Mouse (Mus musculus) cerebellum, postnatal 25 days (tissue): ENCODE results near the gene Ssr4.

Experiments used
- DNase-seq, 2 experiments: peaks; one replicate each; pipeline ENCODE4 v3.0.0; 2021; ENCODE audit warnings: mixed read lengths in 2 of 2

The Ssr4 gene

GRCm38 (mm10) chrX:73816596-73817314, 29.9 kb downstream of the Ssr4 start:
- no peak for DNase-seq

DNA sequence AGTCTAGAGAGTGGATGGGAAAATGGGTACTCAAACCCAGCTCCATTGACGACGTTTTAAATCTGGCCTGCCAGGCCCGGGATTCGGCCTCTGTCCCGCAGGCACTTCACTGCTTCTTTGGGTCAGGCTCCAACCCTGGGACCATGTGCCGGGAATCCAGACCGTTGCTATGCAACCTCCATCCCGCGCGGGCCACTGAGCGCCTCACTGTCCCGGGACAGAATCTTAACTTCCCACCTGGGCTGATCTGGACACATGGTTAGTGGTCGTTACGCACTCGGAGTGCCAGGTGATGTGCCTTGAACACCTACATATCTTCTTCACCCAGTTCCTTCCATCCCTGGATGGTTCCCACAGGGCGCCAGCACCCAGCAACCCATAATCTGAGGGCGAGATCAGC, 36.9 kb downstream of the Ssr4 start:
- DNase-seq, result peak; percentile 35 to 37

- peak; percentile 78 to 90 for DNase-seq
Observed at GRCm38 (mm10) chrX:73824185-73825151, 37.6 kb downstream of the Ssr4 start, which contains the start of gene Pdzd4. Gene Pdzd4 (minus strand): TSS chrX:73824969.

DNA sequence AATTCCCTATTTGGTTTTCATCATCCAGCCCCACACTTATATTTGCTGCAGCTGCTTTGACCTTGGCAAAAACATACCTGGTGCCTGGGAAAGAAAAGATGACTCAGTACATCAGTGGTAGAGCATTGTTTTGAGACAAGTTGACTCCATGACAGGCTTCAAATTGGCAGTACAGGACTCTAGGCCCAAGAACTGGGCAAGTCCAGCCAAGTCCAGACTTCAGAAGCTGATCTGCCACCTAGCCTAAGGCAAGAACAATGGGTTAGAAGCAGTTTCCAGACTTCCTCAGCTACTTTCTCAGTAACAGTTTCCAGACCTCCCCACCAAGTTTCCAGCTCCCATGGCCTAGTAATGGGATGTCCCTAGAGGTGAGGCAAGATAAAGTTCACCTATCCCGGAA, 48.9 kb downstream of the Ssr4 start:
- no peak for DNase-seq

DNA sequence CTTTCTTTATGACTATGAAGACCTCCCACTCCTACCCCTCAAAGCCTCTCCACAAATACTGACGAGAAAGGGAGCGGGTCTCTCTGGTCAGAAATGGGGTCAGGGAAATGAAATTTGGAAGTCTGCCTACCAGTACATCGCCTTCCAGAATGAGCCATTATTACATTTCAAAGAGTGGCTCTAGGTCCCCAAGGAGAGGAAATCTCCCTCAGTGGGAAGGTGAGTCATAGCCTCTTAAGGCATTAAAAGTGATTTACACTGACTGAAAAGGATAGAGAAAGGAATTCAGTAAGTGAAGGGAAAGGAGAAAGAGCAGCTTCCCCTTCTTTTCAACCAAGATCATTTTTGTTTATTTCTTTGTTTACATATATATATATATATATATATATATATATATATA, 49.9 kb downstream of the Ssr4 start:
- no peak for DNase-seq
